Mouse (Mus musculus): ENCODE data around the gene Fry. TPM values are rescaled to one million over a fixed set of nuclear protein-coding genes. Genes with fewer than 3 reads are reported as not detected.

Fry gene
- polyA plus RNA-seq, 1 experiment from 2014 or later, result 51.4 TPM

- no peaks in the 10 kb centered on the region for H3K9me3 ChIP-seq (replicated peaks)
- H3K27me3 ChIP-seq (replicated peaks), result no peaks in the 10 kb centered on the region
- no peaks in the 10 kb centered on the region for H3K4me1 ChIP-seq
- 81% methylated on average over 13 of the region's 13 CpGs for WGBS
- no peak for ATAC-seq (ENCODE audit: low FRiP score)
- no peak overlapping the region for H3K4me2 ChIP-seq
- 0 out of 2 replicates have a peak overlapping the region, but pooled peaks have one; percentile 2 for H3K27ac ChIP-seq (replicated peaks)
- no peak overlapping the region for H3K9ac ChIP-seq (replicated peaks)
- no peaks in the 10 kb centered on the region for H3K36me3 ChIP-seq
- no peak overlapping the region for H3K4me3 ChIP-seq (replicated peaks)
Observed at GRCm38 (mm10) chr5:150176251-150177015, 58.0 kb downstream of the Fry start.

GRCm38 (mm10) chr5:150177757-150178156 is 59.3 kb downstream of the Fry start:
- no peaks in the 10 kb centered on the region for H3K9me3 ChIP-seq (replicated peaks)
- no peak overlapping the region for H3K9ac ChIP-seq (replicated peaks)
- no peak overlapping the region for H3K4me2 ChIP-seq
- no peaks in the 10 kb centered on the region for H3K27me3 ChIP-seq (replicated peaks)
- 96% methylated on average over 1 of the region's 1 CpGs for WGBS
- H3K36me3 ChIP-seq, result no peaks in the 10 kb centered on the region
- no peak for ATAC-seq (ENCODE audit: low FRiP score)
- no peaks in the 10 kb centered on the region for H3K4me1 ChIP-seq
- H3K4me3 ChIP-seq (replicated peaks), result no peak overlapping the region
- H3K27ac ChIP-seq (replicated peaks), result no peak overlapping the region

DNA sequence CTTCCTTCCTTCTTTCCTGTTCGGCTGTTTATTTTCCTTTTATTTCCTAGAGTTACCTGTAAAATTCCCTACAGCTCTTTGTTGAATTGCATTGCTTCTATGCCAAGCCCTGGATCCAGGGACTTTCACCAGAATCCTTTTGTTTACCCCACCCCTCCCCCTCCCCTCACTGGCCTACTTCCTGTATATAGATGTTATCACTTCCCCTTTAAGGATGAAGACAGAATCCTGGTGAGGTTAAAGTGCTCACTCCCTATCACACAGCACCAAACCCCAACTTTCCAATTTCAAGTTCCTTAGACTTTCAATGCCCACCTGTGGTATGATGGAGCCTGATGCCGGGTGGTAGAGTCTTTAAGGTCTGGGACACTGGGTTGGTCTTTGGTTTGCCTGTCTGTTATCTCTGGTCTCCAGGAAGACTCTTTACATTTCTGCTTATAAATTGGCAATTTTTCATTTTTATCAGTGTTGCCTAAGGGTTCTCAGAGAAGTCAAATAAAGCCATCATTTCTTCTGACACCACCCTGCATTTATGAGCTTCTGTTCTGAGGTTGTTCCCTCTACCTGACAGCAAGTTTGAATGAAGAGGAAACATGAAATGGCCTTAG is 59.9 kb downstream of the Fry start:
- Histone ChIP-seq H3K4me1 (no peaks in the 10 kb centered on the region), H3K9me3 (replicated peaks) (no peaks in the 10 kb centered on the region), H3K9ac (replicated peaks) (no peak overlapping the region), H3K36me3 (no peaks in the 10 kb centered on the region), H3K4me3 (replicated peaks) (no peak overlapping the region), H3K27ac (replicated peaks) (no peak overlapping the region), H3K27me3 (replicated peaks) (no peaks in the 10 kb centered on the region), H3K4me2 (no peak overlapping the region)
- no peak for ATAC-seq (ENCODE audit: low FRiP score)
- WGBS, result 97% methylated on average over 1 of the region's 2 CpGs

- Histone ChIP-seq H3K4me1 (no peaks in the 10 kb centered on the region), H3K27ac (replicated peaks) (no peak overlapping the region), H3K27me3 (replicated peaks) (no peaks in the 10 kb centered on the region), H3K4me3 (replicated peaks) (no peak overlapping the region), H3K9me3 (replicated peaks) (no peaks in the 10 kb centered on the region), H3K9ac (replicated peaks) (no peak overlapping the region), H3K36me3 (no peaks in the 10 kb centered on the region), H3K4me2 (no peak overlapping the region)
- 78% methylated on average over 1 of the region's 1 CpGs for WGBS
- no peak for ATAC-seq (ENCODE audit: low FRiP score)
Observed at GRCm38 (mm10) chr5:150180985-150181607, 62.7 kb downstream of the Fry start.

DNA sequence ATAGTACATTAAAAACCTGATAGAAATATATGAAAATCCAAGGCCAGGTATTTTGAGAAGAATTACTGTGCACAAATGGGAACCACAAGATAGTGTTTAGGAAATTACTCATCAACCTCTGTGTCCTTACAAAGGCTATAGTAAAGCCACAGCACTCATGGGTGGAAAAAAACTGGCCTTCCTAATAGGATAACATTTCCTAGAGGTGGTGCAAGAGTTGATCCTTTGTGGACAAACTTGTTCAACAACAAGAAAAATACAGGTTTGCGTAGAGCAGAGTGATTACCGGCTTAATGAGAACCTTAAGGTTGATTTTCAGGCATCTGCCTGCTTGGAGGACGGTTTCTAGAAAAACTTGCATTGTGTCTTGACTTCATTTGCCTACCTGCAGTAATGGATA is 66.5 kb downstream of the Fry start:
- H3K4me2 ChIP-seq, result no peak overlapping the region
- ATAC-seq (ENCODE audit: low FRiP score), result no peak
- H3K36me3 ChIP-seq, result no peaks in the 10 kb centered on the region
- H3K9me3 ChIP-seq (replicated peaks), result no peaks in the 10 kb centered on the region
- H3K9ac ChIP-seq (replicated peaks), result no peak overlapping the region
- no peaks in the 10 kb centered on the region for H3K4me1 ChIP-seq
- H3K4me3 ChIP-seq (replicated peaks), result no peak overlapping the region
- WGBS, result 96% methylated on average over 3 of the region's 3 CpGs
- H3K27ac ChIP-seq (replicated peaks), result no peak overlapping the region
- H3K27me3 ChIP-seq (replicated peaks), result no peaks in the 10 kb centered on the region

DNA sequence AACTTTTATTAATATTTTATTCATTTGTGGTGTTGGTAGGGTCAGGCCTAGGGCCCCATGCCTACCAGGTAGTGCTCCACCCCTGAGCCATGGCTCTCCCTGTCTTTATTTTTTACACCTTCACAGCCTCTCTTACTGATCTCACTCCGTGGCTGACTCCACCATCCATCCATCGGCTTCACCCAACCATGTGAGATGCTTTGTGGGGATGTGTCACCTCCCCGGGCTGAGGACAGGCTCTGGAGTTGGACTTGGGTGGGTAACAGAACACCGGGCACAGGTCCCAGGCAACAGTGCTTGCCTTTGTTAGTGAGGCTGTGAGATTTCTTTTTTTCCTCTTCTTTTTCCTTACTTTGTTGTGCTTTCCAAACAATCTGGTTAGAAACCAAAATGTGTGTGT is 67.7 kb downstream of the Fry start:
- H3K36me3 ChIP-seq, result no peaks in the 10 kb centered on the region
- no peak overlapping the region for H3K27ac ChIP-seq (replicated peaks)
- no peak overlapping the region for H3K4me3 ChIP-seq (replicated peaks)
- no peak for ATAC-seq (ENCODE audit: low FRiP score)
- no peaks in the 10 kb centered on the region for H3K27me3 ChIP-seq (replicated peaks)
- H3K4me2 ChIP-seq, result no peak overlapping the region
- no peaks in the 10 kb centered on the region for H3K9me3 ChIP-seq (replicated peaks)
- WGBS, result 89% methylated on average over 4 of the region's 4 CpGs
- no peak overlapping the region for H3K9ac ChIP-seq (replicated peaks)
- no peaks in the 10 kb centered on the region for H3K4me1 ChIP-seq

GRCm38 (mm10) chr5:150186676-150187075 is 68.2 kb downstream of the Fry start:
- 96% methylated on average over 4 of the region's 4 CpGs for WGBS

GRCm38 (mm10) chr5:150188031-150188430 is 69.6 kb downstream of the Fry start:
- WGBS, result 84% methylated on average over 4 of the region's 4 CpGs
- Histone ChIP-seq H3K27ac (replicated peaks) (no peak overlapping the region), H3K9me3 (replicated peaks) (no peaks in the 10 kb centered on the region), H3K4me2 (no peak overlapping the region), H3K4me3 (replicated peaks) (no peak overlapping the region), H3K4me1 (no peaks in the 10 kb centered on the region), H3K9ac (replicated peaks) (no peak overlapping the region), H3K27me3 (replicated peaks) (no peaks in the 10 kb centered on the region), H3K36me3 (no peaks in the 10 kb centered on the region)
- ATAC-seq (ENCODE audit: low FRiP score), result no peak

More at GRCm38 (mm10) chr5:150186676-150187075, 68.2 kb downstream of the Fry start:
- Histone ChIP-seq H3K36me3 (no peaks in the 10 kb centered on the region), H3K4me3 (replicated peaks) (no peak overlapping the region), H3K27me3 (replicated peaks) (no peaks in the 10 kb centered on the region), H3K9ac (replicated peaks) (no peak overlapping the region), H3K9me3 (replicated peaks) (no peaks in the 10 kb centered on the region), H3K27ac (replicated peaks) (no peak overlapping the region), H3K4me2 (no peak overlapping the region), H3K4me1 (no peaks in the 10 kb centered on the region)
- no peak for ATAC-seq (ENCODE audit: low FRiP score)

DNA sequence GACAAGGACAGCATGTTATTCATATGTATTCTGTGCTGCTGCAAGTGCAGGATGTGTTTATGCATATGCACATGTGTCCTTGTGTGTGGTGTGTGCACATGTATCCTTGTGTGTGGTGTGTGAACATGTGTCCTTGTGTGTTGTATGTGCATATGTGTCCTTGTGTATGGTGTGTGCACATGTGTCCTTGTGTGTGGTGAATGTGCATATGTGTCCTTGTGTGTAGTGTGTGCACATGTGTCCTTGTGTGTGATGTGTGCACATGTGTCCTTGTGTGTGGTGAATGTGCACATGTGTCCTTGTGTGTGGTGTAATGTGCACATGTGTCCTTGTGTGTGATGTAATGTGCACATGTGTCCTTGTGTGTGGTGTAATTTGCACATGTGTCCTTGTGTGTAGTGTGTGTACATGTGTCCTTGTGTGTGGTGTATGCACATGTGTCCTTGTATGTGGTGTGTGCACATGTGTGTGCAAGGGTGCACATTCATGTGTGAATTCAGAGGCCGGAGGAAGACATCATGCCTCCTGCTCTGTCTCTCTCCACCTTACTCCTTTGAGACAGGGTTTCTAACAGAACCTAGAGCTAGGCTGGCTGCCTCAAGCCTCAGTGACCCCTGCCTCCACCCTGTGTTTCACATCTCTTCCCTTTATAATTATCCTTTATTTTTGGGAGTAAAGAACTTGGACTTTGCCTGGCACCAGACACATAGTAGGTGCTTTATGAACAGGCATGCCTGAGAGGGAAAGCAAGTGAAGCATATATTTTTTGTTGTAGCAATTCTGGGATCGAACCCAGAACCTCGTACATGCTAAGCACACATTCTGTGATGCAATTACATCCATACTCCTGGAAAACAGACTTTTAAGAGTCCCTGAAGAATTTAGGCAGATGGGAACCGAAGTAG is 72.3 kb downstream of the Fry start:
- H3K4me2 ChIP-seq, result no peak overlapping the region
- no peak overlapping the region for H3K27ac ChIP-seq (replicated peaks)
- H3K4me3 ChIP-seq (replicated peaks), result no peak overlapping the region
- no peaks in the 10 kb centered on the region for H3K36me3 ChIP-seq
- no peaks in the 10 kb centered on the region for H3K9me3 ChIP-seq (replicated peaks)
- ATAC-seq (ENCODE audit: low FRiP score), result no peak
- 80% methylated on average over 4 of the region's 4 CpGs for WGBS
- no peaks in the 10 kb centered on the region for H3K27me3 ChIP-seq (replicated peaks)
- H3K9ac ChIP-seq (replicated peaks), result no peak overlapping the region
- no peaks in the 10 kb centered on the region for H3K4me1 ChIP-seq

GRCm38 (mm10) chr5:150195514-150196210 is 77.2 kb downstream of the Fry start:
- 3% methylated on average over 22 of the region's 22 CpGs for WGBS

DNA sequence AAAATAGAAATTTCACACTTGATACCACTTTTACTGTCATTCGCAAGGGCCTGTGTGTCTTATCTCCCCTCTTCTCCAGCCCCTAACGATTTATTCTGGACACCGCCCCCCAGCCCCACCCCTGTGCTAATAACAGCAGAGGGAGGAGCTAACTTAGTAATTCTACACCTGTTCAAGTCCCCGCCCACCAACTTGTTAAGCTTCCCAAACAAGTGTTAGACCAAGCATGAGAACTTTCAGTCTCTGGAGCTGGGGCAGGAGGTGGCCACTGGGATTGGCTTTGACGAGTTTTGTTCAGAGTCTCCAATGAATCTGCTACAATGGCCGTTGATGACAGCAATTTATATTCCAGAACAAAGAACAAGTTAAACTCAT is 77.8 kb downstream of the Fry start:
- Histone ChIP-seq H3K4me2 (peak overlapping the region; percentile 78), H3K27ac (replicated peaks) (peak overlapping the region; percentile 10; the same call in 1 of the 2 replicates), H3K4me1 (peaks cover 12% of the 10 kb centered on the region), H3K4me3 (replicated peaks) (peak overlapping the region; percentile 40), H3K9ac (replicated peaks) (peak overlapping the region; percentile 42; the same call in 1 of the 2 replicates), H3K27me3 (replicated peaks) (no peaks in the 10 kb centered on the region), H3K9me3 (replicated peaks) (no peaks in the 10 kb centered on the region), H3K36me3 (no peaks in the 10 kb centered on the region)
- 1% methylated on average over 6 of the region's 6 CpGs for WGBS
- no peak; the same call in 1 of the 2 replicates for ATAC-seq (ENCODE audit: low FRiP score)

More at GRCm38 (mm10) chr5:150195514-150196210, 77.2 kb downstream of the Fry start:
- Histone ChIP-seq H3K36me3 (no peaks in the 10 kb centered on the region), H3K4me3 (replicated peaks) (peak overlapping the region; percentile 40), H3K9me3 (replicated peaks) (no peaks in the 10 kb centered on the region), H3K27me3 (replicated peaks) (no peaks in the 10 kb centered on the region), H3K27ac (replicated peaks) (peak overlapping the region; percentile 38; the same call in 1 of the 2 replicates), H3K9ac (replicated peaks) (peak overlapping the region; percentile 42; the same call in 1 of the 2 replicates), H3K4me1 (peaks cover 12% of the 10 kb centered on the region), H3K4me2 (peak overlapping the region; percentile 78)
- peak; percentile 49; the same call in 1 of the 2 replicates for ATAC-seq (ENCODE audit: low FRiP score)

Data from neural tube, embryonic 15.5 days (tissue).